Mouse (Mus musculus) forebrain, embryonic 16.5 days (tissue): ENCODE results near the gene Spats2l. TPM values are rescaled to one million over a fixed set of nuclear protein-coding genes. Genes with fewer than 3 reads are reported as not detected.

Source experiments
- ATAC-seq: fragments of 200-750 bp; cut with Nextera tagmentation; 2 replicates; pipeline ENCODE4 v1.8.0; 2017; ENCODE audit warnings: mild to moderate bottlenecking, moderate library complexity
- H3K27ac ChIP-seq: fragments of 300-500 bp; sonication (generic); 2 replicates; pipeline ENCODE4 v1.5.1; 2014; ENCODE audit warnings: low read length, control low read depth
- H3K27me3 ChIP-seq: fragments of 300-500 bp; sonication (generic); replicated peaks from 2 replicates; pipeline ENCODE4 v1.6.1; 2014; ENCODE audit warnings: low read length; ENCODE audit not compliant: control insufficient read depth, insufficient read depth
- H3K36me3 ChIP-seq: fragments of 300-500 bp; sonication (generic); 2 replicates; pipeline ENCODE4 v1.6.1; 2014; ENCODE audit not compliant: control insufficient read depth, insufficient read depth
- H3K4me1 ChIP-seq: fragments of 300-500 bp; sonication (generic); replicated peaks from 2 replicates; pipeline ENCODE4 v1.6.1; 2014; ENCODE audit warnings: low read length; ENCODE audit not compliant: control insufficient read depth, insufficient read depth
- H3K4me2 ChIP-seq: fragments of 300-500 bp; sonication (generic); 2 replicates; pipeline ENCODE4 v1.6.1; 2014; ENCODE audit warnings: mild to moderate bottlenecking, low read length, control low read depth
- H3K4me3 ChIP-seq: fragments of 300-500 bp; sonication (generic); replicated peaks from 2 replicates; pipeline ENCODE4 v1.5.1; 2014; ENCODE audit warnings: mild to moderate bottlenecking, low read length, control low read depth
- H3K9ac ChIP-seq: fragments of 300-500 bp; sonication (generic); replicated peaks from 2 replicates; pipeline ENCODE4 v1.6.1; 2014; ENCODE audit warnings: low read depth, low read length, control low read depth
- H3K9me3 ChIP-seq: fragments of 300-500 bp; sonication (generic); 2 replicates; pipeline ENCODE4 v1.6.1; 2016; ENCODE audit warnings: low read length; ENCODE audit not compliant: control insufficient read depth
- WGBS: fragments of 180-500 bp; shearing (Covaris S2); extraction: QIAGEN DNeasy Blood & Tissue Kit; methylation state at CpG from one replicate; pipeline ENCODE4 v1.1.7; 2014; 5-methylcytosine and 5-hydroxymethylcytosine counted together
- polyA plus RNA-seq: library from polyadenylated mRNA; unstranded; fragments of >200 nt; fragmentation: Nextera tagmentation; extraction: Ambion mirVana; gene quantifications from 2 replicates; pipeline ENCODE4 v1.2.1, GENCODE M21; 2015

Gene Spats2l
- polyA plus RNA-seq, 1 experiment from 2014 or later = 52.3 TPM

- Histone ChIP-seq H3K4me2 (peak overlapping the region; percentile 69), H3K4me3 (peak overlapping the region; percentile 93), H3K27ac (peak overlapping the region; percentile 76), H3K4me1 (peaks cover 7% of the 10 kb centered on the region), H3K9ac (peak overlapping the region; percentile 97), H3K27me3 (no peaks in the 10 kb centered on the region), H3K9me3 (no peaks in the 10 kb centered on the region), H3K36me3 (peaks cover 3% of the 10 kb centered on the region; the same call in 1 of the 2 replicates)
- WGBS = under 1% methylated on average over 65 of the region's 65 CpGs
- peak; percentile 98 for ATAC-seq
These were observed 195.6 kb downstream of the Spats2l start for GRCm38 (mm10) chr1:57969327-57970271.

- H3K4me2 ChIP-seq = no peak overlapping the region
- peaks cover 7% of the 10 kb centered on the region for H3K4me1 ChIP-seq
- no peak overlapping the region for H3K9ac ChIP-seq
- ATAC-seq = no peak
- no peaks in the 10 kb centered on the region for H3K27me3 ChIP-seq
- 86% methylated on average over 2 of the region's 2 CpGs for WGBS
- H3K27ac ChIP-seq = no peak overlapping the region
- no peak overlapping the region for H3K4me3 ChIP-seq
- H3K36me3 ChIP-seq = no peaks in the 10 kb centered on the region
- H3K9me3 ChIP-seq = no peaks in the 10 kb centered on the region
These were observed 197.6 kb downstream of the Spats2l start for GRCm38 (mm10) chr1:57971588-57971987.

- Histone ChIP-seq H3K9me3 (no peaks in the 10 kb centered on the region), H3K27ac (no peak overlapping the region), H3K4me2 (no peak overlapping the region), H3K27me3 (no peaks in the 10 kb centered on the region), H3K4me3 (no peak overlapping the region), H3K36me3 (no peaks in the 10 kb centered on the region), H3K4me1 (no peaks in the 10 kb centered on the region), H3K9ac (no peak overlapping the region)
- ATAC-seq = no peak
- WGBS = 95% methylated on average over 3 of the region's 3 CpGs
These were observed 202.9 kb downstream of the Spats2l start for GRCm38 (mm10) chr1:57976860-57977259.

GRCm38 (mm10) chr1:57989052-57989600 is 215.2 kb downstream of the Spats2l start:
- no peaks in the 10 kb centered on the region for H3K27me3 ChIP-seq
- no peak overlapping the region for H3K4me2 ChIP-seq
- no peak overlapping the region for H3K9ac ChIP-seq
- H3K36me3 ChIP-seq = no peaks in the 10 kb centered on the region
- H3K27ac ChIP-seq = no peak overlapping the region
- WGBS = 39% methylated on average over 6 of the region's 6 CpGs
- no peak overlapping the region for H3K4me3 ChIP-seq
- H3K4me1 ChIP-seq = no peaks in the 10 kb centered on the region
- ATAC-seq = no peak
- H3K9me3 ChIP-seq = no peaks in the 10 kb centered on the region

- H3K27me3 ChIP-seq = no peaks in the 10 kb centered on the region
- peaks cover 2% of the 10 kb centered on the region for H3K4me1 ChIP-seq
- no peak overlapping the region for H3K4me3 ChIP-seq
- H3K9ac ChIP-seq = no peak overlapping the region
- H3K4me2 ChIP-seq = no peak overlapping the region
- H3K36me3 ChIP-seq = no peaks in the 10 kb centered on the region
- ATAC-seq = no peak
- H3K9me3 ChIP-seq = no peaks in the 10 kb centered on the region
- WGBS = 91% methylated on average over 2 of the region's 2 CpGs
- no peak overlapping the region for H3K27ac ChIP-seq
These were observed 217.3 kb downstream of the Spats2l start for GRCm38 (mm10) chr1:57991277-57991676.

GRCm38 (mm10) chr1:57995432-57996132 is 221.6 kb downstream of the Spats2l start, which contains the start of gene Sgo2a:
Gene Sgo2a (plus strand): TSS chr1:57995971.
- Histone ChIP-seq H3K36me3 (no peaks in the 10 kb centered on the region), H3K4me3 (peak within 1 kb of the TSS; percentile 98), H3K27me3 (no peaks in the 10 kb centered on the region), H3K9me3 (no peaks in the 10 kb centered on the region), H3K9ac (peak within 1 kb of the TSS; percentile 79), H3K4me2 (peak within 1 kb of the TSS; percentile 89), H3K27ac (peak within 1 kb of the TSS; percentile 96), H3K4me1 (peaks cover 14% of the 10 kb centered on the region)
- 7% methylated on average over 30 of the region's 30 CpGs for WGBS
- peak; percentile 100 for ATAC-seq

GRCm38 (mm10) chr1:57996133-57996615 is 222.2 kb downstream of the Spats2l start:
- H3K9ac ChIP-seq = peak overlapping the region; percentile 66
- peak overlapping the region; percentile 50 for H3K27ac ChIP-seq
- peaks cover 14% of the 10 kb centered on the region for H3K4me1 ChIP-seq
- no peaks in the 10 kb centered on the region for H3K36me3 ChIP-seq
- no peaks in the 10 kb centered on the region for H3K9me3 ChIP-seq
- H3K4me2 ChIP-seq = peak overlapping the region; percentile 89
- peak overlapping the region; percentile 98 for H3K4me3 ChIP-seq
- no peaks in the 10 kb centered on the region for H3K27me3 ChIP-seq
- no peak; the same call in 1 of the 2 replicates for ATAC-seq
- 0% methylated on average over 29 of the region's 29 CpGs for WGBS
